Mouse (Mus musculus) MEL (cell line): Measurements from ENCODE around the gene Zfp729a. TPM values are rescaled to one million over a fixed set of nuclear protein-coding genes. Genes with fewer than 3 reads are reported as not detected.

ENCODE experiments used
- DNase-seq: peaks from one replicate; pipeline ENCODE4 v3.0.0; 2011; ENCODE audit warnings: low read depth, low spot score
- H3K27ac ChIP-seq: 2 replicates; pipeline ENCODE4 v1.5.1; 2012; ENCODE audit warnings: low read depth, mild to moderate bottlenecking, control low read depth, low read length, moderate library complexity; ENCODE audit not compliant: control insufficient read depth
- H3K27me3 ChIP-seq, 2 experiments: fragments of 150-350 bp in 1 of 2; sonication (generic) in 1 of 2; 2 replicates each; pipeline ENCODE4 v1.6.1; 2012; ENCODE audit warnings: low read length in 2 of 2, mild to moderate bottlenecking in 2 of 2, improper control_type of control experiment in 1 of 2, moderate library complexity in 1 of 2; ENCODE audit not compliant: insufficient read depth in 2 of 2, control insufficient read depth in 1 of 2
- H3K36me3 ChIP-seq, 2 experiments: 2 replicates each; pipeline ENCODE4 v1.6.1; 2012 to 2014; ENCODE audit warnings: low read length in 2 of 2, improper control_type of control experiment in 1 of 2, inconsistent platforms in 1 of 2, mild to moderate bottlenecking in 1 of 2; ENCODE audit not compliant: insufficient read depth in 2 of 2, control insufficient read depth in 1 of 2
- H3K4me1 ChIP-seq, 2 experiments: fragments of 150-350 bp in 1 of 2; sonication (generic) in 1 of 2; 2 replicates each; pipeline ENCODE4 v1.6.1; 2012; ENCODE audit warnings: low read length in 2 of 2, improper control_type of control experiment in 1 of 2, mild to moderate bottlenecking in 1 of 2; ENCODE audit not compliant: insufficient read depth in 2 of 2, control insufficient read depth in 1 of 2
- H3K4me3 ChIP-seq, 2 experiments: fragments of 150-350 bp in 1 of 2; sonication (generic) in 1 of 2; 2 replicates each; pipeline ENCODE4 v1.5.1; 2012; ENCODE audit warnings: low read depth in 2 of 2, low read length in 2 of 2, mild to moderate bottlenecking in 2 of 2, moderate library complexity in 2 of 2, control low read depth in 1 of 2, improper control_type of control experiment in 1 of 2; ENCODE audit not compliant: control insufficient read depth in 1 of 2, insufficient read depth in 1 of 2
- H3K79me2 ChIP-seq: 2 replicates; pipeline ENCODE4 v1.6.1; 2012; ENCODE audit warnings: mild to moderate bottlenecking, low read length, moderate library complexity; ENCODE audit not compliant: control insufficient read depth, poor library complexity, insufficient read depth
- H3K9ac ChIP-seq: 2 replicates; pipeline ENCODE4 v1.6.1; 2012; ENCODE audit warnings: low read depth, mild to moderate bottlenecking, control low read depth, low read length, moderate library complexity; ENCODE audit not compliant: control insufficient read depth, poor library complexity, severe bottlenecking
- H3K9me3 ChIP-seq: fragments of 150-350 bp; sonication (generic); replicated peaks from 2 replicates; pipeline ENCODE4 v1.6.1; 2012; ENCODE audit warnings: mild to moderate bottlenecking, low read length, improper control_type of control experiment, moderate library complexity; ENCODE audit not compliant: insufficient read depth
- CHD2 ChIP-seq: IDR thresholded peaks from 2 replicates; pipeline ENCODE4 v1.6.1; 2011; ENCODE audit warnings: low read length, improper control_type of control experiment
- CTCF ChIP-seq, 3 experiments: IDR thresholded peaks in 2 of 3; conservative IDR thresholded peaks in 1 of 3; 2 replicates each; pipeline ENCODE4 v1.5.1; 2011 to 2012; ENCODE audit warnings: low read length in 3 of 3, low read depth in 2 of 3, mild to moderate bottlenecking in 2 of 3, improper control_type of control experiment in 1 of 3, inconsistent platforms in 1 of 3, mixed read lengths in 1 of 3, moderate library complexity in 1 of 3; ENCODE audit not compliant: control insufficient read depth in 1 of 3, insufficient read depth in 1 of 3, poor library complexity in 1 of 3, severe bottlenecking in 1 of 3
- E2F4 ChIP-seq: IDR thresholded peaks from 2 replicates; pipeline ENCODE4 v1.6.1; 2011; ENCODE audit warnings: low read depth, low read length, improper control_type of control experiment, borderline replicate concordance
- ELF1 ChIP-seq: IDR thresholded peaks from 2 replicates; pipeline ENCODE4 v1.6.1; 2014; ENCODE audit warnings: low read depth, mild to moderate bottlenecking, inconsistent platforms, low read length, improper control_type of control experiment, moderate library complexity
- HCFC1 ChIP-seq: IDR thresholded peaks from 2 replicates; pipeline ENCODE4 v1.6.1; 2012; ENCODE audit warnings: low read depth, mild to moderate bottlenecking, inconsistent platforms, low read length, improper control_type of control experiment, moderate library complexity
- KAT2A ChIP-seq: conservative IDR thresholded peaks from 2 replicates; pipeline ENCODE4 v1.6.1; 2012; ENCODE audit warnings: low read depth, low read length, improper control_type of control experiment, inconsistent platforms
- MAFK ChIP-seq: IDR thresholded peaks from 2 replicates; pipeline ENCODE4 v1.6.1; 2011; ENCODE audit warnings: low read depth, mild to moderate bottlenecking, low read length, improper control_type of control experiment, borderline replicate concordance
- MXI1 ChIP-seq: IDR thresholded peaks from 2 replicates; pipeline ENCODE4 v1.6.1; 2011; ENCODE audit warnings: mild to moderate bottlenecking, low read depth, low read length, improper control_type of control experiment
- POLR2A ChIP-seq, 2 experiments: IDR thresholded peaks; 2 replicates each; pipeline ENCODE4 v1.6.1; 2011 to 2012; ENCODE audit warnings: low read length in 2 of 2, mild to moderate bottlenecking in 2 of 2, control low read depth in 1 of 2, improper control_type of control experiment in 1 of 2, low read depth in 1 of 2, moderate library complexity in 1 of 2; ENCODE audit not compliant: control insufficient read depth in 1 of 2, insufficient read depth in 1 of 2, poor library complexity in 1 of 2
- POLR2AphosphoS2 ChIP-seq: IDR thresholded peaks from 2 replicates; pipeline ENCODE4 v1.6.1; 2011; ENCODE audit warnings: low read length, improper control_type of control experiment
- RAD21 ChIP-seq: IDR thresholded peaks from 2 replicates; pipeline ENCODE4 v1.6.1; 2011; ENCODE audit warnings: mild to moderate bottlenecking, low read depth, low read length, improper control_type of control experiment
- RCOR1 ChIP-seq: IDR thresholded peaks from 2 replicates; pipeline ENCODE4 v1.6.1; 2012; ENCODE audit warnings: low read depth, mild to moderate bottlenecking, inconsistent platforms, low read length, improper control_type of control experiment
- SIN3A ChIP-seq: IDR thresholded peaks from 2 replicates; pipeline ENCODE4 v1.6.1; 2012; ENCODE audit warnings: low read length, improper control_type of control experiment, inconsistent platforms
- TBP ChIP-seq: IDR thresholded peaks from 2 replicates; pipeline ENCODE4 v1.8.0; 2011; ENCODE audit warnings: low read depth, low read length, improper control_type of control experiment
- TCF12 ChIP-seq: IDR thresholded peaks from 2 replicates; pipeline ENCODE4 v1.6.1; 2014; ENCODE audit warnings: low read depth, mild to moderate bottlenecking, inconsistent platforms, low read length, improper control_type of control experiment, moderate library complexity
- USF1 ChIP-seq: IDR thresholded peaks from 2 replicates; pipeline ENCODE4 v1.6.1; 2014; ENCODE audit warnings: low read depth, mild to moderate bottlenecking, inconsistent platforms, low read length, improper control_type of control experiment, moderate library complexity
- USF2 ChIP-seq, 2 experiments: IDR thresholded peaks; 2 replicates each; pipeline ENCODE4 v1.6.1; 2011 to 2012; ENCODE audit warnings: improper control_type of control experiment in 2 of 2, low read length in 2 of 2, borderline replicate concordance in 1 of 2, inconsistent platforms in 1 of 2, low read depth in 1 of 2, mild to moderate bottlenecking in 1 of 2; ENCODE audit not compliant: insufficient read depth in 1 of 2
- polyA plus RNA-seq, 2 experiments: library from polyadenylated mRNA; stranded (reverse) in 1 of 2; unstranded in 1 of 2; fragments of >175 nt in 1 of 2; fragments of >200 nt in 1 of 2; gene quantifications; 2 replicates each; pipeline versions ENCODE4 v1.2.1 to v1.2.4; 2012; ENCODE audit warnings: low replicate concordance in 2 of 2, low read depth in 1 of 2; ENCODE audit not compliant: insufficient read length in 2 of 2, insufficient read depth in 1 of 2, missing spikeins in 1 of 2
- total RNA-seq: library from RNA; depleted of rRNA; stranded (reverse); fragments of 300-350 nt; gene quantifications from 2 replicates; pipeline ENCODE4 v1.2.3, GENCODE M21; 2012

Gene Zfp729a
- total and polyA plus RNA-seq, 3 experiments = 2.6 to 2.7 TPM; not detected in 1

DNA sequence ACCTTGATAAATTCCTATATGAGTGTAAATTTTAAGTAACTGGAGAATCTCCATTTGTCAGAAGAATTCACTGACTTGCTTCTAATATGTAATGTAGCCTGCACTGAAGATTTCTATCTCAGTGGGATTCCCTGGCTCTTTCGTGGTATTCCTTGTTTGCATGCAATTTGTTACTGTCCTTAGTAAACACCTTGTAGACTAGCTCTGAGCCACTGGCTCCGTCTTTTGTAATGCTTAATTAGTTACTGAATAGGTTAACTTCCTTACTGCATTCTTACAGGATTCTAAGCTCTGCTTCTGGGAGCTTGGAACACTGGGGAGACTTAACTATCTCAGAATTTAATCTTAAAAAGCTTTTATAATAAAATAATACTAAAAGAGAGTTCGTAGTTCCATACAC, 14.9 kb upstream of the Zfp729a start:
- DNase-seq = no peak
- Histone ChIP-seq H3K9ac (no peak overlapping the region), H3K4me3 (no peak overlapping the region), H3K79me2 (no peaks in the 10 kb centered on the region), H3K27ac (no peak overlapping the region), H3K36me3 (no peaks in the 10 kb centered on the region), H3K4me1 (no peaks in the 10 kb centered on the region), H3K27me3 (no peaks in the 10 kb centered on the region), H3K9me3 (no peaks in the 10 kb centered on the region)
- TF ChIP-seq RAD21 = no peak
- TF ChIP-seq TBP = no peak
- TF ChIP-seq E2F4 = no peak

DNA sequence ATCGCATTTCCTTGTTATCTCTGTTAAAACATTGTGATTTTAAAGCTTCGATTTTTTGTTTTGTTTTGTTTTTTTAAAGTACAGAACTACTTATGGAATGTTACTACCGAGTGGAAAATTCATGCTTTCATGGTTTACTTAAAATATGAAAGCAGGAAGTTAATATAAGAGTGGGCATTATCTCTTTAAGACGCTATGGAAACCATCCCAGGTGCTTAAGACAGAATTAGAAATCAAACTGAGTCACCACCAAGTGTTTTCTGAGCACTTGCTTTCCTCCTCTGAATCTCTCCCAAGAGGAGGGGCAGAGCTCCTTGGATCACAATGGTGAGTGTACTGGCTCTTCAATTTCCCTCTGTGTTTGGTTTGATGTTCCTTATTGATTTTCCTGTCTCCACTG, 27.5 kb downstream of the Zfp729a start:
- Histone ChIP-seq H3K9ac (peak overlapping the region; percentile 34; the same call in 1 of the 2 replicates), H3K27me3 (no peaks in the 10 kb centered on the region), H3K9me3 (no peaks in the 10 kb centered on the region), H3K79me2 (no peaks in the 10 kb centered on the region), H3K27ac (no peak overlapping the region), H3K36me3 (no peaks in the 10 kb centered on the region), H3K4me1 (no peaks in the 10 kb centered on the region), H3K4me3 (peak overlapping the region; percentile 36 to 41)
- no peak for TF ChIP-seq SIN3A
- no peak for TF ChIP-seq USF2 (IDR thresholded peaks at IDR 0.05; ENCODE audit: borderline replicate concordance in 1 of 2, insufficient read depth in 1 of 2, low read depth in 1 of 2, low read length in 2 of 2)
- no peak for TF ChIP-seq MXI1
- no peak for TF ChIP-seq TCF12
- no peak for TF ChIP-seq KAT2A
- no peak for TF ChIP-seq USF1
- no peak for TF ChIP-seq CHD2
- TF ChIP-seq RAD21 = no peak
- no peak for TF ChIP-seq POLR2AphosphoS2
- DNase-seq = peak; percentile 54

DNA sequence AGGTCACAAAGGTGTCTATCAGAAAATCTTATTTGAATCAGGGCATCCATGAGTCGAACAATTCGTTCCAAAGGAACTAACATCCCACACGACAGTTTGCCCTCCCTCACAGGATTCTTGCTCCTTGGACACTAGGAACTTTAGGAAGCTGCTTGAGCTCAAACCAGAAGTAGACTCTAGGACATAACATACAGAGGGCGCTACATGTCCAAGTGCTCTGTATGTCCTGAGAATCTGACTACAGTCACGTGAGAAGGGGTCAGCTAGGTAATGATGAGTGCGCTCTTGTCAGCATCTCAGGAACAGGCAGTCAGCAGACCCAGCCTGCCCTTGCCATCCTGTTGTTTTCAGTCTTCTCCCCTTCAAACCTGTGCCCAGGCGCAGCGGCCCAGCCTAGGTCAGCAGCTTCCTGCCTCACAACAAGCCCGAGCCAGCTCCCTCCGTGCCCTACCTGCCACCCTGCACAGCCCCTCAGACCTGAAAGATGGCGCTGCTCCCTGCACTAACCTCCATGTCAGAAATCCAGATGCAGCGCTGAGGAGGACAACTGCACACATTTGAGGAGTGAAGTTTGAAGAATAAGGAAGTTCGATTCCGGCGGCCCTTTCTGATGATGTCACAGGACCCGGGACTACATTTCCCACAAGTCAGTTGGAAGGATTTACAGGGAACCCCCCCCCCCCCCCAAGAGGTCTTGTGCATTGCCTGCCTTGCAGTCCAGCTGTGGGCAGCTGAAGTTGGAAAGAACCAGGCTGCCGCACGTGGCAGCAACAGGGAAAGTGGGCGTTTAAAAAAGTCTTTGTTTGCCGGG, 28.3 kb downstream of the Zfp729a start, which contains the start of gene Zfp729b:
Gene Zfp729b, minus strand, starts transcription at position 642 of the 811 bp plus-strand sequence.
- no peaks in the 10 kb centered on the region for H3K36me3 ChIP-seq
- H3K27ac ChIP-seq = no peak within 1 kb of the TSS
- peak within 1 kb of the TSS; percentile 62 to 67 for H3K4me3 ChIP-seq
- no peaks in the 10 kb centered on the region for H3K79me2 ChIP-seq
- H3K9me3 ChIP-seq = no peaks in the 10 kb centered on the region
- peak within 1 kb of the TSS; percentile 34 for H3K9ac ChIP-seq
- TF ChIP-seq MAFK = no peak
- TF ChIP-seq CTCF (IDR thresholded peaks at IDR 0.05 in 2 of 3, conservative IDR thresholded peaks at IDR 0.05 in 1 of 3; ENCODE audit: control insufficient read depth in 1 of 3, insufficient read depth in 1 of 3, low read depth in 2 of 3, low read length in 3 of 3, poor library complexity in 1 of 3, severe bottlenecking in 1 of 3) = 0 out of 6 replicates have a peak, but pooled peaks of 1 of the 3 experiments have one; percentile 6
- TF ChIP-seq USF1 = peak; percentile 28; the same call in 1 of the 2 replicates
- TF ChIP-seq SIN3A = peak; percentile 66
- no peak for TF ChIP-seq RCOR1
- peak; percentile 66 for TF ChIP-seq ELF1
- TF ChIP-seq HCFC1 = peak; percentile 75
- TF ChIP-seq POLR2A (IDR thresholded peaks at IDR 0.05; ENCODE audit: control insufficient read depth in 1 of 2, insufficient read depth in 1 of 2, low read depth in 1 of 2, low read length in 2 of 2, poor library complexity in 1 of 2) = peak in 1 of 2 experiments; percentile 19; a peak in 1 of 4 replicates
- H3K27me3 ChIP-seq = no peaks in the 10 kb centered on the region
- H3K4me1 ChIP-seq = no peaks in the 10 kb centered on the region
- DNase-seq = peak; percentile 90
